Mouse (Mus musculus) naive thymus-derived CD4-positive, alpha-beta T cell, adult 5 months (primary cell): ENCODE measurements around the gene Tspan13. TPM values are rescaled to one million over a fixed set of nuclear protein-coding genes. Genes with fewer than 3 reads are reported as not detected.

Source experiments
- polyA plus RNA-seq: library from polyadenylated mRNA; unstranded; fragments of 100-300 nt; shearing (Covaris generic); gene quantifications from one replicate; pipeline ENCODE4 v1.2.1, GENCODE M21; 2017

The Tspan13 gene
- 278 TPM for polyA plus RNA-seq

GRCm38 (mm10) chr12:36042348-36042778 is at the start of gene Tspan13:
TSS of gene Tspan13 (minus strand) at chr12:36042500.

GRCm38 (mm10) chr12:35992711-35993110 is 49.6 kb downstream of the Tspan13 start, which contains the start of gene Agr2:
TSS of gene Agr2 (plus strand) at chr12:35992907.

Other genes with a start within 250 kb of the Tspan13 start
- gene Agr3, start 116.9 kb downstream of the Tspan13 start, polyA plus RNA-seq = not detected
- not detected for gene Agr2, start 49.6 kb downstream of the Tspan13 start, polyA plus RNA-seq
- gene Ankmy2, start 114.6 kb upstream of the Tspan13 start, polyA plus RNA-seq = 32.7 TPM
- gene Bzw2, start 115.6 kb upstream of the Tspan13 start, polyA plus RNA-seq = 270 TPM
- not detected for gene Lrrc72, start 210.9 kb upstream of the Tspan13 start, polyA plus RNA-seq